Mouse (Mus musculus): ENCODE measurements around the gene Slc26a3.

Slc26a3 gene

DNA sequence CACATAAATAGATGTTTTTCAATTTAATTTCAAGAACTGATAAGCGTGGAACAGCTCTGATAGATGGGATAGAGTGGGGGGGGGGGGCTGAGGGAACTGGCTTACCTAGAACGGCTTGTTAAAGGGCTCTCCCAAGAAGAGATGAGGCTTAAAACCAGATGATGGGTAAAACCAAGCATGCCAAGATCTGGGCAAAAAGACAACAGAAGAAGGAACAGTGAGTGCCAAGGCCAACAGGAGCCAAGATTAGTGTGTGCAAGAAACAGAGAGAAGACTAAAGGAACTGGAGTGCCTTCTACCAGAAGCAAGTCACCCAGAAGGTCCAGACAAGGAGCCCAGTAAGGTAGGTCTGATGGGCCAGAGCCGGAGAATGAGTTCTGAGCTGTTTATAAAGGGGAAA lies at the start of gene Slc26a3:
Gene Slc26a3 (plus strand): TSS at position 301 of the 400 bp plus-strand sequence.
- DNase-seq (ENCODE audit: low read depth) = no peak

- DNase-seq (ENCODE audit: low read depth) = no peak
Measured at GRCm38 (mm10) chr12:31350191-31350943, 40.3 kb upstream of the Slc26a3 start.

GRCm38 (mm10) chr12:31350944-31351928 lies 39.4 kb upstream of the Slc26a3 start, which contains the start of gene Dld:
Gene Dld (minus strand): TSS chr12:31351453.
- peak; percentile 98 for DNase-seq (ENCODE audit: low read depth)

DNA sequence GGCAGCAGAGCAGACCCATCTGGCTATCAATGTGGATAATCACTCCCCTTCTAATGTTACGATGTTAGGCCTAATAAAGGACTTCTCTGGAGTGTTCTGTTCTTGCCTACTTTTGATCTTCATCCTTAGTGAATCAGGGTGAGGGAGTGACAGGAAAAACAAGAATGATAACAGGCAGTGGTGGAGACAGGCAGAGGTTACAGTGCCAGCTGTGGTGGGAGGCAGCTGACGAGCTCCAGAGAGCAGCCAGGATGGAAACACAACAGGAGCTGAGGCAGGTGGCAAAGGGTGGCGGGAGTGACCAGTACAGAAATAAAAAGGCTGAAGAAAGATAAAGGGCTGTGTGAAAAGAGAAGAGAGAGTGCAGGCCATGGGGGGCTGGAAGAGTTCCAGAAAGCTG lies 24.2 kb upstream of the Slc26a3 start:
- no peak for DNase-seq (ENCODE audit: low read depth)

DNA sequence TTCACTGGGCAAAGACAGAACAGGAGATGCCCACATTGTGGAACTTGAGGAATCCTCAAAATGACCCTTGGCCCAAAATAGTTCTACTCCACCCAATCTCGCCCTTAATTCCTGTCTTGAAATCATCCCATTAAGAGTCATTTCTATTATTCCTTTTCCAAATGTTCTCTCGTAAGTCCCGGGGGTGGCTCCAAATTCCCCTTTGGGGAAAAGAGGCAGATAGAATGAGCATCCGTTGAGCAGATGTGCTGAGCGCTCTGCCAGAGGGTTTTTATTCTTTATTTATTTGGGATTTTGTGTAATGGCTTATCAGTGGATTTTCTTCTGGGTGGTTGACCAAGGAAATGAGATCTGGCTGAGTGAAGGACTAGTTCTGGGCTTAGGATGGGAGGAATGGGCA lies 22.9 kb upstream of the Slc26a3 start:
- no peak for DNase-seq (ENCODE audit: low read depth)

DNA sequence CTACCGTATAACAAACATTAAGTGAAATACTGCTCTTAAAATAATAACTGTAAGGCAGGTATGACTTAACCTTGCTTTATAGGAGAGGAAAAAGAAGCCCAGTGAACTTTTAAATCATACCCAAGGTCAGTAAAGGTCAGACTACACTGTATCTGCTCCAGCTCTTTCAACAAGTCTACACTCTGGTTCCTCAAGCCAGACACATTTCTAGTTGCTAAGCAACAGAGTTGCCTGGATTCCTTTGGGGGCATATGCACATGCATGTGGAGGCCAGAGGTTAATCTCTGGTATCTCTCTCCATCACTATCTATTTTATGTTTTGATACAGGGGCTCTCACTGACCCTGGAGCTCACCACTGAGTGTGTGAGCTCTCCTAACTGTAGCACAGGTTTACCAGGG lies 21.6 kb upstream of the Slc26a3 start:
- DNase-seq (ENCODE audit: low read depth) = no peak

DNA sequence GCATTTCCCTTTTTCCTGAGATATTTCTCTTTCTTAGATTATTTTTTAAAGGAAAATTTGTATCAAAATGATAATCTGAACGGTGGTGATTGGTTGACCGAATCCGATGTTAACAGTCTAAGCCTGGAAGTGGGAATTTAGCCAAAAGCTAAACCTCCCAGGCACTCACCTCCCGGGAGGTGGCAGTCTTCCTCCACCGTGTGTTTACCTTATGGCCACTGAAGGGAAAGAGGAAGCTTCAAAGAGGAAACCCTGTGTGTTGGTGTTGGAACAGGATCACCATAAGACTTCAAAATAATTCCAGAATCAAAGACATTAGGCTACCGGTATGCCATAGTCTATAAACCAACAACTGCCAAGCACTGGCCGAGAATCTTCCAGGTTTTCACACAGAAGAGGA lies 21.0 kb upstream of the Slc26a3 start:
- no peak for DNase-seq (ENCODE audit: low read depth)

DNA sequence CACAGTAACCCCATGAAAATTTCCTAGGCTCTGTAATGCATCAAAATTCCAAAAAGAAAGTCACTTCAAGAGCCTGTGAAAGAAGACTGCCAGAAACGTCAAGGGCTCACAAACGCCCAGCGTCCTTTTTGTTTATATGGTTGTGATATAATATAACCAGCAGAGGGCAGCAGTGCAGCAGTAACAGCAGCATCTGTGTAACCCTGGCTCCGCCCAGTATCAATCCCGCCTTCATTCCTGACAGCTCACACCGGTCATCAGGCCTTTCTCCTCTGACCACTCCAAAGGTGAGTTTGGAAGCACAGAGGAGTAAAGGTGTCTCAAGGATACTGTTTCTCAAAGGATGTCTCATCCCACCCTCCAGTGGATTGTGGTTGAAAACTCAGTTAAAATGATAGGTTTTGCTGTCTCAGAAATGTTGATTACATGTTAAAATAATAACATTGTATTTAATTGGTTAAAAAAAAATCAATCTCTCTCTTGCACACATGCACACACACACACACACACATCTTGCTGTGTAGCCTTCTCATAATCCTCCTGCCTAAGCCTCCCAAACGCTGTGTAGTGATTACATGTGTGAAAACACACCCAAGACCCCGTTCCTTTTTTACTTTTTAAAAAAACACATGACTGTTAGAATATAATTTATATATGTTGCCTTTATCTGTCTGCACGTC lies 15.9 kb upstream of the Slc26a3 start:
- peak; percentile 92 for DNase-seq (ENCODE audit: low read depth)

GRCm38 (mm10) chr12:31375283-31375615 lies 15.4 kb upstream of the Slc26a3 start:
- DNase-seq (ENCODE audit: low read depth) = no peak

DNA sequence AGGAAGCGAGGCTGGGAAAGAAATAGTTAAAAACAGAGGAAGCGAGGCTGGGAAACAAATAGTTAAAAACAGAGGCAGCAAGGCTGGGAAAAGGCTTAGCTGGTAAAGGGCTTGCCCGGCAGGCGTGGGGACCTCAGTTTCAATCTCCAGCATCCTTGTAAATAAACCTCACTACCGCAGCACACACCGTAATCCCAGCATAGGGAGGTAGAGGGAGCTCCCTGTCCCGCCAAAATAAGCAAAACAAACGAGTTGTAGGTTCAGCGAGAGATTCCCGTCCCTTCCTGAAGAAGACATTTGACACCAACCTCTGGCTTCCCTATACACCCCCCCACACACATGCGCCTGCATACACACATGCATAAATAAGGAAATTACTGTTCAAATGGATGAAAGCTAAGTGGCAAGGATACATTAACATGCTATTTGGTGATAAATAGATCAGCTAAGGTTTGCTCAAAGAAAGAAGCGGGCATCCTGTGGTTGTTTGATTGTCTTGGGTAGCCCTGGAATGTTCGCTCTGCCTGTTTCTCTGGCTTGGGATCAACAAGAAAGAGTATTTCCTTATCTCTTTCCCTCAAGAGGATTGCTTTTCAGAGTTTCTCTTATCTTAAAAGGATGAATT lies 14.2 kb upstream of the Slc26a3 start:
- peak; percentile 58 for DNase-seq (ENCODE audit: low read depth)

DNA sequence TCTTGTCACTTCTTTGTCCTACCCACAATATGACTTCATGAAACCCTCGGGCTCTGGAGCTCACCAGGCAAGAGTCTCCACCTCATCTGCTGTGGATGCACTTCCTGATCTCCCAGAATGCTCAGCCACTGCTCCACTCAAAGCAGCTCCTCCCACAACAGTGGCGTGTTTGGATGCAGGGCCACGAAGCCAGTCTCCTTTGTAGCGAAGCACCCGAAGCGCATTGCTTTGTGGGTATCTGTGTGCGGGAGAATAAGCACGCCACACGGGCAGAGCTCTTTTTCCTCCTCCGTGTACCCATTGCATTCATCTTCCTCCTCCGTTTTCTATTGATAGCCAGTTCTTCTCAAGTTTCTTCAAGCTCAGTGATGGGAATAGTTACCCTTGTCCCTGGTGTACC lies 13.4 kb upstream of the Slc26a3 start:
- no peak for DNase-seq (ENCODE audit: low read depth)

DNA sequence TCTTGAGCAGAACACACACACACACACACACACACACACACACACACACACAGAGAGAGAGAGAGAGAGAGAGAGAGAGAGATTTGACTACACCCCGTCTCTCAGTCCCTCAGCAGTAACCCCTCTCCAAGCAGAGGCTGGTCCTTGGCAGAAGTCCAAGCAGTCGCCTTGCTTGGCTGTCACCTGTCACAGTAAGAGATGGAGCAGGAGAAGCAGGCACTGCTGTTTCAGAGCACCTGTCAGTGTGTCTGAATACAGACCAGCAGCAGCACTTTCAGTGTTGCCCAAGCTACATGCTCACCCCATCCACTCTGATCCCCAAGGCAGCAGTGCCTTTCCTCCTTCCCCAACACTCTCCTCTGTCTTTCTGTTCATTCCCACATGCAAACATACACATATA lies 9.8 kb upstream of the Slc26a3 start:
- no peak for DNase-seq (ENCODE audit: low read depth)

DNA sequence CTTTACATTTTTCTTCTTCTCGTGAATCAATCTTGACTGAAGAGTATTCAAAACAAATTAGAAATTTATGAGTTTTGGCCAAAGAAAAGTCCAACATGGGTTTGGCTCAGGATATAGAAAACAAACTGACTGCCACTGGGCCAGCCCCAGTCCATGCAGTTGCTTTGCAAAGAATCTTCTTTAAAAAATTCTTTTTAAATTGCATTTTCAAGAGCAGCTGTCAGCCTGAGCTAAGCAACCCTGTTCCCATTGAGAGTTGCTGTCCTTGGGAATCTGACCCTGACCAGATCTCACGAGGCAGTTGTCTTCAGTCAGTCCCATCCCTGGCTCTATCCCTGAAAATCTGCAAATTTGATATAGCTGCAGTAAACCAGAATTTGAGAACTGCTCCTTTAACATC lies 8.2 kb upstream of the Slc26a3 start:
- DNase-seq (ENCODE audit: low read depth) = peak; percentile 7

GRCm38 (mm10) chr12:31387303-31387702 lies 3.4 kb upstream of the Slc26a3 start:
- DNase-seq (ENCODE audit: low read depth) = peak; percentile 5

- no peak for DNase-seq (ENCODE audit: low read depth)
Measured at GRCm38 (mm10) chr12:31391696-31392095, 1.0 kb downstream of the Slc26a3 start.

- no peak for DNase-seq (ENCODE audit: low read depth)
Measured at GRCm38 (mm10) chr12:31395895-31396294, 5.2 kb downstream of the Slc26a3 start.

DNA sequence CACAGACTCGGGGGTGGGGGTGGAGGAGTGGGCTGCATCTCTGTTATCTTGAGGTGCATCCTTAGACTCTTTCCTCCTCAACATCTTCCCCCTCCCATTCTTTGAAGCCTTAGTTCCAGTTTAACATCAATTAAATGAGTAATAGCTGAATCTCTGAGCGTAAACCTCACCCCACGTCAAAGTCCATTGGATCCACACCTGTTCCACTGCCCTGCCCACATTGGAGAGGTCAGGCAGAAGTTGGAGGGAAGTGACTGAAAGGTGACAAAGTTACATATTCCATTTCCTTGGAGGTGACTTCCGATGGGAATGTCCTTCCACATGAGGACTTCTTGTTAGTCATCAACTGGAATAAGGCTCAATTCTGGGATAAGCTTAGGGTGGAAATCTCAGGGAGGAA lies 7.0 kb downstream of the Slc26a3 start:
- no peak for DNase-seq (ENCODE audit: low read depth)

- DNase-seq (ENCODE audit: low read depth) = no peak
Measured at GRCm38 (mm10) chr12:31400821-31401220, 10.2 kb downstream of the Slc26a3 start.

DNA sequence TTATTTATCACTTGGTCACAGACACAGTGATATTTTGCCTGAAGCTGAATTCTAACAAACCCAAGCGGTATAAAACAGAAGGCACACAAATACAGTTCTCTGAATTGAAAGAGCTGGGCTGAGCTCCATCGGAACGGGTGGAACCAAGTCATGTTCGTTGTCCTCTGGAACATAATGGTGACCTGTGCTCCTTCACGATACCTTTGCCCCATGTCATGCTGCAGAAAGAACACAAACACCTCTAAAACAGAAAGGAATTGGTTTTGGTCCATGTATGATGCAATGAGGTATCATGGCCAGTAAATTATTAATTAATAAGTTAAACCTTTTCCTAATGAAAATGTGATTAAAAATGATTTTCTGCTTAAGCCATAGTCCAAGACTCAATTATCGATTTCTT lies 11.3 kb downstream of the Slc26a3 start:
- no peak for DNase-seq (ENCODE audit: low read depth)

- no peak for DNase-seq (ENCODE audit: low read depth)
Measured at GRCm38 (mm10) chr12:31404575-31405240, 14.0 kb downstream of the Slc26a3 start.

DNA sequence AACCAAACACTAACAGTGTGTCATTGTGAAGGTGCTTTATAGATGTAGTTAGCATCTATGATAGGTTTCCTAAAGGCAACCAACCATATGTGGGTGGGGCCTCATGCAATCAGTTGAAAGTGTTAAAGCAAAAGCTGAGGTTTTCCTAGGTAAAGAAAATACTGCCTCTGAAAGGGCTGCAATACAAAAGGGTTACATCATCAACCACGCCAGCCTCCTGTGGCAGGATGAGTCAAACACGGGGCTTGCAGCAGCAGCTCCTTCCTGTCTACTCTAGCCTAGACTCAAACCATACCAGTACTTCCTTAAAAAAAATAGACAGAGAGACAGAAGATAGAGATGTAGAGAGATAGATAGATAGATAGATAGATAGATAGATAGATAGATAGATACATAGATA lies 25.3 kb downstream of the Slc26a3 start:
- peak; percentile 41 for DNase-seq (ENCODE audit: low read depth)
